Mouse (Mus musculus): ENCODE measurements around the gene Lamc3.

GRCm38 (mm10) chr2:31887030-31887429 is at the start of gene Lamc3:
- no peak for TF ChIP-seq GATA1 (IDR thresholded peaks at IDR 0.05; ENCODE audit: low read length)
- TF ChIP-seq TAL1 (IDR thresholded peaks at IDR 0.05; ENCODE audit: low read length): no peak

Data from erythroblast, embryonic 14.5 days (primary cell).